Mouse (Mus musculus) embryo, embryonic 9.5 days (tissue): ENCODE measurements around the gene Dio1.
A peak's percentile ranks its signal among the peaks of the same experiment; 100 is the strongest.

Experiments
- DNase-seq: peaks from one replicate; pipeline ENCODE4 v3.0.0-alpha.2; 2017; ENCODE audit errors: extremely low spot score

Dio1 gene

GRCm38 (mm10) chr4:107300902-107301555, 5.9 kb downstream of the Dio1 start:
- DNase-seq = no peak

GRCm38 (mm10) chr4:107300371-107300770, 6.6 kb downstream of the Dio1 start:
- DNase-seq = no peak

GRCm38 (mm10) chr4:107299779-107300340, 7.1 kb downstream of the Dio1 start:
- no peak for DNase-seq

GRCm38 (mm10) chr4:107298071-107298606, 8.8 kb downstream of the Dio1 start:
- DNase-seq = no peak

- no peak for DNase-seq
Measured at GRCm38 (mm10) chr4:107292273-107292662, 14.7 kb downstream of the Dio1 start.

- no peak for DNase-seq
Measured at GRCm38 (mm10) chr4:107291611-107292272, 15.2 kb downstream of the Dio1 start.

GRCm38 (mm10) chr4:107287517-107287916, 19.5 kb downstream of the Dio1 start:
- DNase-seq = no peak

GRCm38 (mm10) chr4:107286386-107286785, 20.6 kb downstream of the Dio1 start:
- DNase-seq = no peak

- no peak for DNase-seq
Measured at GRCm38 (mm10) chr4:107285446-107286200, 21.3 kb downstream of the Dio1 start.

GRCm38 (mm10) chr4:107280843-107281475, 26.0 kb downstream of the Dio1 start:
- DNase-seq = no peak

- peak; percentile 22 for DNase-seq
Measured at GRCm38 (mm10) chr4:107278188-107278707, 28.7 kb downstream of the Dio1 start.

GRCm38 (mm10) chr4:107274511-107274910, 32.5 kb downstream of the Dio1 start:
- no peak for DNase-seq

- DNase-seq = no peak
Measured at GRCm38 (mm10) chr4:107273683-107274082, 33.3 kb downstream of the Dio1 start.

GRCm38 (mm10) chr4:107260001-107260400, 47.0 kb downstream of the Dio1 start:
- DNase-seq = no peak

GRCm38 (mm10) chr4:107254414-107254813, 52.6 kb downstream of the Dio1 start:
- DNase-seq = no peak

GRCm38 (mm10) chr4:107253125-107254091, 53.6 kb downstream of the Dio1 start, which contains the start of the genes Lrrc42 and Hspb11:
Lrrc42 (minus strand) TSS chr4:107253532.
Hspb11 (plus strand) TSS chr4:107253593.
- DNase-seq = peak; percentile 100

GRCm38 (mm10) chr4:107252522-107252921, 54.4 kb downstream of the Dio1 start:
- DNase-seq = no peak

- DNase-seq = peak; percentile 44
Measured at GRCm38 (mm10) chr4:107250494-107250893, 56.5 kb downstream of the Dio1 start.

GRCm38 (mm10) chr4:107249471-107249870, 57.5 kb downstream of the Dio1 start:
- DNase-seq = no peak

GRCm38 (mm10) chr4:107248061-107248460, 58.9 kb downstream of the Dio1 start:
- no peak for DNase-seq
